Mouse (Mus musculus) spleen, postnatal 10 days (tissue): ENCODE data around the gene Gpn2.

Source experiments
- DNase-seq, 2 experiments: peaks; one replicate each; pipeline ENCODE4 v3.0.0; 2021 to 2022; ENCODE audit warnings: low spot score in 2 of 2

The Gpn2 gene

GRCm38 (mm10) chr4:133622161-133622695, 38.1 kb downstream of the Gpn2 start:
- DNase-seq = peak in 1 of 2 experiments; percentile 58

- peak in 1 of 2 experiments; percentile 16 for DNase-seq
These were observed 40.7 kb downstream of the Gpn2 start for GRCm38 (mm10) chr4:133624830-133625229.

DNA sequence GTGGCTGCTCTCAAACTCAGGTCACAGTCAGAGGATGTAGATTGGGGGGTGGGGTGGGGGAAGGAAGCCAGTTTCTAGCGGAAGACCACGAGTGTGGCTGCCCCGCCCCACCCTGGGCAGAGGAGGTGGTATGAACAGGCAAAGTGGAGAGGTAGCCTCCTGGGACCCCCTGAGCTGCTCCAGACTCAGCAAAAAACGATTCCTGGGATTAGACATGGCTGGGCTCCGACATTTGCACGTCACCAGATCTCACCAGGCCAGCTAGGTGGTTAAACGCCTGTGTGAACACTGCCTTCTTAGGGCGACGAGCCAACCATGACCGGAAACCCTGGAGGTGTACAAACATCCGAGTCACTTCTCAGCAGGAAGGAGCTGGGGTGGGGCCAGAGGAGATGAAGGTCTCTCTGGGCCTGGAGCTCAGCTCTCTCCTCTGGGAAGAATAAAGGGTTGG, 41.5 kb downstream of the Gpn2 start:
- DNase-seq = peak; percentile 51 to 73

DNA sequence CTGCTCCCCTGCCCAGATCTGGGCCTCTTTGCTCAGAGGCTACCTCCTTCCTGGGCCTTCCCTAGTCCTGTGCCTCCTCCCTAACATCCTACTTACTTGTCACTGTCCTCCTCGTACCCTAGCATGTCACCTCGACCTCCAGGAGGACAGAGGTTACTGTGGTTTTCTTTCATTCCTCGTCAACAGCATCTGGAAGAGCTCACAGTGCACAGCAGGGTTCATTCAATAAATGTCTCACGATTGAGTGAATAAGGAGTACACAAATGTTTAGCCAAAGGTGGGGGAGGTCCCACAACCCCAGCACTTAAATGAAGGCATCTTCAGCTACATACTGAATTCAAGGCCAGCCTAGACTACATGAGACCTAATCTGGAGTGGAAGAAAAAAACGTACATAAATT, 42.1 kb downstream of the Gpn2 start:
- DNase-seq = no peak

DNA sequence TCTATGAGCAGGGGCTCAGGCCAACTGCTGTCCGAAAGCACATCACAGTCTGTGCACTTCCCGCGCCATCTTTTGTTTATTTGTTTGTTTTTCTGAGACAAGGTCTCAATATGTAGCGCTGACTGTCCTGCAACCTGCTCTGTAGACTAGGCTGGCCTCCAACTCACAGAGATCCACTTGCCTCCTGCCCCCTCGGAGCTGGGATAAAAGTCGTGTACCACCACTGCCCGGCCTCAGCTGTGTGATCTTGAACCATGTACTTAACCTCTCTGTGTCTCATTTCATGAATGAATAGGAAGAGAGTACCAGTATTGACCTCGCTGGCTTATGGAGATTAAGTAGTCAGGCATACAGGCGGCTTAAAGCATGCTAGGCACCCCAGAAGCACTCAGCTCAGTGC, 42.5 kb downstream of the Gpn2 start:
- DNase-seq = no peak

DNA sequence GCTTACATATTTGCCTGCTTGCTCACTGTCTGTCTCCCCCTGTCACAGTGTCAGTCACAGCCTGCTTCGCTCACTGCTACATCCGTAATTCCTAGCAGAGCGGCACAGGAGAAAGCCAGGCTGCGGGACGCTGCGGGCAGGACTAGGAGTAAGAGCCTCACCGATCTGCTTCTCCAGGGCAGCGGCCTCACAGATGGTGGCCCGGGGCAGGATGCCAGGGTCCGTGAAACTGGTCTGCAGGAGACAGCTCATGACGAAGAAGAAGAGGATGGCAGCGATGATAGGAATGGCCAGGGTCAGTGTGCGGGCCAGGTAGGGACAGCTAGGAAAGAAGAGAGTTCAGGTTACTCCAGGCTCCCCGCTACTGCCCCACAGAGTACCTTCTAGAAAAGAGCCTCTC, 42.9 kb downstream of the Gpn2 start:
- peak in 1 of 2 experiments; percentile 15 for DNase-seq

DNA sequence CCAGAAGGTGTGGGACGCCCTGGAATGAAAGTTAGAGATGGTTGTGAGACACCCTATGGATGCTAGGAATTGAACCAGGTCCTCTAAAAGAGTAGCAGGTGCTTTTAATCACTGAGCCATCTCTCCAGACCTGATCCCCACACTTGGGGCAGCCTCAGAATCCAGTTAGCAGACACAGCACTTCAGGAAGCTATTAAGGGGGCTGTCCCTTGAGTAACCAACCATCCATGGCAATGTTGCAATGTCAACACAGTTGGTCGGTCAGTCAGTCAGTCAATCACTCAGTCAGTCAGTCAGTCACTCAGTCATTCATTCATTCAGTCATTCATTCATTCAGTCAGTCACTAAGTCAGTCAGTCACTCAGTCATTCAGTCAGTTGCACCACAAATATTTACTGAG, 44.4 kb downstream of the Gpn2 start:
- DNase-seq = peak in 1 of 2 experiments; percentile 13

DNA sequence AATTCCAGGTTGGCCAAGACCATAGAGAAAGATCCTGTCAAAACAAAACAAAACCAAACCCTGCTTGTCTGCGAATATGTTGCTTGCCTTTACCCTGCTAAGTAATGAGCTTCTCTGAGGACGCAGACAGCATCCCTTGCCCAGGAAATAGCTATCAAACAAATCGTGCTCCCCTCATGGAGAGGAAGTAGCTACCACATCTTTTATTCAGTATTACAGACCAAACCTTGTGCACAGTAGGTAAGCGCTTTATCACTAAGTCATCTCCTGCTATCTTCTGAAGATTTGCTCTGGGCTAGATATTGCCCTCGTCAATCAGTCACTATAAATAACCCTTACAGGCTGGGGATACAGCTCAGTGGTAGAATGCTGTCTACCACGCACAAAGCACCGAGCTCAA, 45.0 kb downstream of the Gpn2 start:
- DNase-seq = no peak

GRCm38 (mm10) chr4:133630326-133630920, 46.3 kb downstream of the Gpn2 start:
- DNase-seq = no peak

- DNase-seq = peak in 1 of 2 experiments; percentile 14
These were observed 47.1 kb downstream of the Gpn2 start for GRCm38 (mm10) chr4:133631071-133631768.

DNA sequence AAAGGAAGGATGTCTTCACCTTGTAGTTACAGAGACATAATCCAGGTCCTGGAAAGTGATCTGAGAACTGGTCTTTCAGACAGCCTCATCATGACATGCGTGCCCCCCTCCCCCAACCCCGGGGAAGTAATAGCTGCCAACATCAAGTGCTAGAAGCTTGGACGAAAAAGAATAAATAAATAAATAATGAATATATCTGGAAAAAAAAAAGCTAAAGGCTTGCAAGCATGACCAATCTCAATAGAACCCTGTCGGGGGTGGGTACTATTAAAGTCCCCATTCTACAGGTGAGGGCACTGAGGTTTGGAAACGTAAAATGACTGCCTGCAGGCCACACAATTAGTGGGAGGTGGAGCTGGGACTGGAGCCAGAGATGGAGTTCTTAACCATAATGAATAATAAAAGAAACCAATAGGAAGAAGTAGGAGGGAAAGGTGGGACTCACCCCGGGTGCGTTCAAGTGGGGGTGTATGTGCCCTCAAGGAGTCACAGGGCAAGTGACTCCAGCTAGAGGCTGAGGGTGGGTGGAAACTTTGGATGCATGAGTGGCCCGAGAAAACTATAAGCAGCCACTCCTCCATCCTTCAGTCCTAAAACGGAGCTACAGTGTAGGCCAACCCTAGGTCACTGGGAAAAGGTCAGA, 47.7 kb downstream of the Gpn2 start:
- peak in 1 of 2 experiments; percentile 31 for DNase-seq

DNA sequence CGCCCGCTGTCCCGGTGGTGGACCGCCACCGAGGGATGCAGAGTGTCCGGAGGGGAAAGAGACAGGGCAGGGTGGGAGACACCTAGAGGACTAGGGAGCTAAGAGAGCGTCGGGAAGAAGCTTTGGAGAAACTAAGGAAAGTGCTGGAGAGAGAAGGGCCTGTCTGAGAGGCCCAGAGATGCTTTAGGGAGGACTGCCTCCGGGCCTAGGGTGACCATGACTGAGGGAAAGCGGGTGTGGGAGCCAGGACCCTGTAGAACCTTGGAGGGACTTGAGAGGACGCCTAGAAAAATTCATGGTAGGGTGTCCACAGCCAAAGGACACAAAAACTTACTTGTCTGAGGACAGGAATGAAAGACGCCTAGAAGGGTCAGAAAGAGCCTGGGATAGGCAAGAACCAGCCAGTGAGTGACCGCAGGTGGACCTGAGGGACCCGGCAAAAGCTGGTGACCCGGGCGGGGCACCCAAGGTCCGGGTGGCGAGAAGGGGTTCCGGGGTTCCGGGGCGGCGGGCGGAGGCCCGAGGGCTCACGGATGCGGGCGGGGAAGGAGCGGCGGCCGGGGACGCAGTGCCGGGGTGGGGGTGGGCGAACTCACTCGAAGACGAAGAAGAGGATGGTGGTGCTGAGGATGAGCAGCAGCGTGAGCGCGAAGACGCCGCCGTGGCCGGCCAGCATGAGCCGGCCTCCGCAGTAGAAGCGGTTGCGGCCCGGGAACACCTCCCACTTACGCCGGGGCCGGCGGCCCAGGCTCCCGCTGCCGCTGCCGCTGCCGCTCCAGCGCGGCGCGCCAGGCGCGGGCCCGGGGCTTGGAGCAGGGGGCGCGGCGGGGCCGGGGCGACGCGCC, 48.5 kb downstream of the Gpn2 start:
- DNase-seq = peak; percentile 64 to 69

DNA sequence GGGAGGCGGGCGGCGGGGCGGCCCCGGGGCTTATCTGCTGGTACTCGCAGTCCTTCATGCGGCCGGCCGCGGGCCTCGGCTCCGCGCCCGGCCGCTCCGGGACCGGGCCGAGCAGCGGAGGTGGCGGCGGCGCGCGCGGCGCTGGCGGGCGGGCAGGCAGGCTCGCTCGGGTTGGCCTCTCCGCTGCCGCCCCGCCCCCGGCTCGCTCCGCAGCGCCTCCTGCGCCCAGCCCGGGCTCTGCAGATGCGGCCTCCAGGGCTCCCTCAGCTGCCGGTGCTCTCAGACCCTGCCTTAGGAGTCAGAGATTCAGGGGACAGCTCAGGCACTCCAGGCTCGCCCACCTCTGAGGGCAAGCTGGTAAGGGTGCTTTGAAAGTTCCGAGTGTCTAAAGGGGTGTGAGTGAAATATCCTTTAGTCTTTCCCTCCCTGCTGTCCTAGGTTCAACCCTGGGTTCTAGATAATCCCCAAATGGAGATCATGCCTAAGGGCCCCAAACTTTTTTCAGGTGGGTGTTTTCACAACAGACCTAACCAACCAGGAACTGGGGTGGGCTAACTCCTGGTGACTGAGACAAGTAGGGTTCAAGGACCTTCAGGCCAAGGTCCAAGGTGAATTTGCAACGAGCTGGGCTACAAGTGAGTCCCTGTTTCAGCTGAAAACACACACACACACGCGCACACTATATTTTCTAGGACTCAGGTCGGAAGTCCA, 49.3 kb downstream of the Gpn2 start:
- peak; percentile 91 to 92 for DNase-seq

- no peak for DNase-seq
These were observed 49.9 kb downstream of the Gpn2 start for GRCm38 (mm10) chr4:133634043-133634410.
